Mouse (Mus musculus) testis, adult 2 months (tissue): ENCODE results near the gene Arel1. TPM values are rescaled to one million over a fixed set of nuclear protein-coding genes. Genes with fewer than 3 reads are reported as not detected.

ENCODE experiments used
- H3K27ac ChIP-seq: fragments of 200-500 bp; 2 replicates; pipeline ENCODE4 v1.5.1; 2012; ENCODE audit warnings: low read depth, low read length; ENCODE audit not compliant: control insufficient read depth, insufficient read depth
- H3K27me3 ChIP-seq: fragments of 200-500 bp; 2 replicates; pipeline ENCODE4 v1.6.1; 2012; ENCODE audit warnings: mild to moderate bottlenecking, low read length, moderate library complexity; ENCODE audit not compliant: control insufficient read depth, insufficient read depth
- H3K36me3 ChIP-seq: fragments of 200-500 bp; 2 replicates; pipeline ENCODE4 v1.6.1; 2012; ENCODE audit warnings: mild to moderate bottlenecking, low read length; ENCODE audit not compliant: control insufficient read depth, insufficient read depth
- H3K4me1 ChIP-seq: fragments of 200-500 bp; 2 replicates; pipeline ENCODE4 v1.6.1; 2012; ENCODE audit warnings: low read length; ENCODE audit not compliant: control insufficient read depth, insufficient read depth
- H3K4me3 ChIP-seq: fragments of 200-500 bp; 2 replicates; pipeline ENCODE4 v1.5.1; 2012; ENCODE audit warnings: low read depth, mild to moderate bottlenecking, low read length, moderate library complexity, mixed read lengths; ENCODE audit not compliant: control insufficient read depth
- CTCF ChIP-seq: fragments of 200-500 bp; IDR thresholded peaks from 2 replicates; pipeline ENCODE4 v1.5.1; 2012; ENCODE audit warnings: low read depth, mild to moderate bottlenecking, inconsistent platforms, low read length, moderate library complexity; ENCODE audit not compliant: control insufficient read depth, insufficient read depth, insufficient replicate concordance
- POLR2A ChIP-seq: fragments of 200-500 bp; IDR thresholded peaks from 2 replicates; pipeline ENCODE4 v1.6.1; 2012; ENCODE audit warnings: low read depth, mild to moderate bottlenecking, inconsistent platforms, low read length, moderate library complexity; ENCODE audit not compliant: control insufficient read depth
- polyA plus RNA-seq: library from polyadenylated mRNA; depleted of rRNA; stranded (reverse); fragments of >200 nt; gene quantifications from 2 replicates; pipeline ENCODE4 v1.2.3, GENCODE M21; 2012

Gene Arel1
- polyA plus RNA-seq, 1 experiment, result 79.6 TPM

GRCm38 (mm10) chr12:84939117-84939516, 31.6 kb downstream of the Arel1 start:
- TF ChIP-seq CTCF (no peak), POLR2A (no peak)
- Histone ChIP-seq H3K27me3 (no peaks in the 10 kb centered on the region), H3K36me3 (no peaks in the 10 kb centered on the region; the same call in 1 of the 2 replicates), H3K4me3 (no peak overlapping the region), H3K27ac (no peak overlapping the region), H3K4me1 (no peaks in the 10 kb centered on the region; the same call in 1 of the 2 replicates)

GRCm38 (mm10) chr12:84935343-84935742, 35.4 kb downstream of the Arel1 start:
- Histone ChIP-seq H3K27me3 (no peaks in the 10 kb centered on the region), H3K36me3 (peaks cover 2% of the 10 kb centered on the region; the same call in 1 of the 2 replicates), H3K4me1 (no peaks in the 10 kb centered on the region), H3K4me3 (no peak overlapping the region), H3K27ac (no peak overlapping the region)
- TF ChIP-seq POLR2A, result no peak
- TF ChIP-seq CTCF, result no peak

GRCm38 (mm10) chr12:84932210-84932609, 38.5 kb downstream of the Arel1 start:
- H3K4me1 ChIP-seq, result no peaks in the 10 kb centered on the region
- no peak overlapping the region for H3K27ac ChIP-seq
- TF ChIP-seq CTCF (no peak), POLR2A (no peak)
- H3K27me3 ChIP-seq, result no peaks in the 10 kb centered on the region
- H3K4me3 ChIP-seq, result no peak overlapping the region
- H3K36me3 ChIP-seq, result peaks cover 3% of the 10 kb centered on the region

GRCm38 (mm10) chr12:84926542-84926941, 44.2 kb downstream of the Arel1 start:
- no peaks in the 10 kb centered on the region for H3K27me3 ChIP-seq
- no peak overlapping the region for H3K4me3 ChIP-seq
- H3K4me1 ChIP-seq, result no peaks in the 10 kb centered on the region
- no peak overlapping the region for H3K27ac ChIP-seq
- peaks cover 3% of the 10 kb centered on the region for H3K36me3 ChIP-seq
- TF ChIP-seq CTCF (no peak), POLR2A (no peak)

GRCm38 (mm10) chr12:84924324-84924723, 46.4 kb downstream of the Arel1 start:
- no peak for TF ChIP-seq POLR2A
- TF ChIP-seq CTCF, result no peak
- Histone ChIP-seq H3K27me3 (no peaks in the 10 kb centered on the region), H3K27ac (no peak overlapping the region), H3K36me3 (no peaks in the 10 kb centered on the region; the same call in none of the 2 replicates), H3K4me1 (no peaks in the 10 kb centered on the region), H3K4me3 (no peak overlapping the region)

- Histone ChIP-seq H3K4me3 (no peak overlapping the region), H3K27ac (no peak overlapping the region)
- TF ChIP-seq CTCF (no peak), POLR2A (no peak)
These were observed 48.8 kb downstream of the Arel1 start for GRCm38 (mm10) chr12:84921881-84922419.

GRCm38 (mm10) chr12:84918809-84919208, 51.9 kb downstream of the Arel1 start:
- Histone ChIP-seq H3K4me1 (no peaks in the 10 kb centered on the region), H3K4me3 (peak overlapping the region; percentile 46), H3K27me3 (no peaks in the 10 kb centered on the region), H3K27ac (no peak overlapping the region), H3K36me3 (no peaks in the 10 kb centered on the region; the same call in 1 of the 2 replicates)
- TF ChIP-seq POLR2A (no peak), CTCF (no peak)

More at GRCm38 (mm10) chr12:84921881-84922419, 48.8 kb downstream of the Arel1 start:
- Histone ChIP-seq H3K4me1 (no peaks in the 10 kb centered on the region), H3K36me3 (no peaks in the 10 kb centered on the region; the same call in 1 of the 2 replicates), H3K27me3 (no peaks in the 10 kb centered on the region)
